Mouse (Mus musculus) neural tube, embryonic 15.5 days (tissue): ENCODE measurements around the gene Gngt2. TPM values are rescaled to one million over a fixed set of nuclear protein-coding genes. Genes with fewer than 3 reads are reported as not detected.
A peak's percentile ranks its signal among the peaks of the same experiment; 100 is the strongest.

Source experiments
- ATAC-seq: fragments of 200-750 bp; cut with Nextera tagmentation; 2 replicates; pipeline ENCODE4 v1.8.0; 2017; ENCODE audit warnings: mild to moderate bottlenecking, moderate TSS enrichment, moderate library complexity; ENCODE audit not compliant: low FRiP score
- H3K27ac ChIP-seq: fragments of 300-500 bp; sonication (generic); replicated peaks from 2 replicates; pipeline ENCODE4 v1.5.1; 2015; ENCODE audit warnings: mild to moderate bottlenecking, inconsistent platforms
- H3K27me3 ChIP-seq: fragments of 300-500 bp; sonication (generic); replicated peaks from 2 replicates; pipeline ENCODE4 v1.6.1; 2015; ENCODE audit warnings: inconsistent platforms
- H3K36me3 ChIP-seq: fragments of 300-500 bp; sonication (generic); 2 replicates; pipeline ENCODE4 v1.6.1; 2015; ENCODE audit warnings: inconsistent platforms
- H3K4me1 ChIP-seq: fragments of 300-500 bp; sonication (generic); 2 replicates; pipeline ENCODE4 v1.6.1; 2015; ENCODE audit warnings: inconsistent platforms
- H3K4me2 ChIP-seq: fragments of 300-500 bp; sonication (generic); 2 replicates; pipeline ENCODE4 v1.6.1; 2015; ENCODE audit warnings: inconsistent platforms, mild to moderate bottlenecking, moderate library complexity
- H3K4me3 ChIP-seq: fragments of 300-500 bp; sonication (generic); replicated peaks from 2 replicates; pipeline ENCODE4 v1.5.1; 2015; ENCODE audit warnings: mild to moderate bottlenecking, inconsistent platforms
- H3K9ac ChIP-seq: fragments of 300-500 bp; sonication (generic); replicated peaks from 2 replicates; pipeline ENCODE4 v1.6.1; 2015; ENCODE audit warnings: mild to moderate bottlenecking, inconsistent platforms
- H3K9me3 ChIP-seq: fragments of 300-500 bp; sonication (generic); replicated peaks from 2 replicates; pipeline ENCODE4 v1.6.1; 2016; ENCODE audit warnings: inconsistent platforms
- WGBS: fragments of 180-500 bp; shearing (Covaris S2); methylation state at CpG from one replicate; pipeline ENCODE4 v1.1.7; 2015; ENCODE audit warnings: mixed read lengths; 5-methylcytosine and 5-hydroxymethylcytosine counted together
- polyA plus RNA-seq: library from polyadenylated mRNA; unstranded; fragments of >200 nt; fragmentation: Nextera tagmentation; extraction: Ambion mirVana; gene quantifications from 2 replicates; pipeline ENCODE4 v1.2.1, GENCODE M21; 2015

Gene Gngt2
- polyA plus RNA-seq, 1 experiment from 2014 or later = 3.5 TPM

DNA sequence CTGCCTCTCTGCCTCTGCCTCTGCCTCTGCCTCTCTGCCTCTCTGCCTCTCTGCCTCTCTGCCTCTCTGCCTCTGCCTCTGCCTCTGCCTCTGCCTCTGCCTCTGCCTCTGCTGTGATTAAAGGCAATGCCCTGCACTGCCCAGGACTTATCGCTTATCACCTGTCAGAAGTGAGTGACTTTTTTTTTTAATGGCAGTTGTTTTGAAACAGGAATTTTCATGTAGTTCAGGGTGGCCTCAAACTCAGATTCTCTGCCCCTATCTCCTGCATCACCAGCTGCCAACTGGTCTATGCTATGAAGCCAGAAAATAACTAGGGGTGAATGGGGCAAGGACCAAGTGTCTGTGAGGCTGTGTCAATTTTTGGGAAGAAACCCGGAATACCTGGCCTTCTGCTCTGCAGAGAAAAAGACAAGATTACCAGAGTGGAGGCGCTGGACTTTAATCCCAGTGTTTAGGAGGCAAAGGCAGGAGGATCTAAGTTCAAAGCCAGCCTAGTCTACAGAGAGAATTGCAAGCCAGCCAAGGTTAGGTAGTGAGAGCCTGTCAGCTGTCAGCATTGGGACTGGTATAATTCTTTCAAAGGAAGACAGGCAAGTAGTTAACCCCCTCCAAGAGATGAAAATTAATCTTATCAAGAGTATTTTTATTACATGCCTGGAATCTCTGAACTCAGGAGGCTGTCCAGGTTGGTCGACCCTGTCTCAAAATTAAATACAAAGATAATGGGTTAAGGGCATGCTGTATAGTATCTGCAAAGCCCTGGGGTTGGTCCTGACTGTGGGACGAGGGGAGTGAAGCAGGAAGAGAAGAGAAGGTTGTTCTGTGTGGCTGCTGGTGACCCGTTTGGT, 10.5 kb upstream of the Gngt2 start:
- peaks cover 81% of the 10 kb centered on the region for H3K27me3 ChIP-seq
- no peak overlapping the region for H3K9ac ChIP-seq
- 52% methylated on average over 6 of the region's 6 CpGs for WGBS
- ATAC-seq = no peak
- no peak overlapping the region for H3K4me2 ChIP-seq
- H3K4me1 ChIP-seq = peaks cover 30% of the 10 kb centered on the region
- no peak overlapping the region for H3K4me3 ChIP-seq
- H3K36me3 ChIP-seq = no peaks in the 10 kb centered on the region
- H3K27ac ChIP-seq = no peak overlapping the region
- H3K9me3 ChIP-seq = no peaks in the 10 kb centered on the region

DNA sequence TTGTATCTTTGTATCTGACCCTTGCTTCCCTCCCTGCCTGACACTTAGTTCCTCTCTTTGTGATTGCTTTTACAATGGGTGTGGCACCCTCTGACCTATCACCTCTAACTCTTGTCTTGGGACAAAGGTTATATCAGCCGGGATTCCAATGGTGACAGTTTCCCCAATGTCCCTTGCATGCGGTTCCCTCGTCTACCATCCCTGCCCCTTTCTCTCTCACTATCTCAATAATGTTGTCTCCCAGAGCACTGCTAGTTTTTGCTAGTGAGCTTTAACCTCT, 9.9 kb upstream of the Gngt2 start:
- peaks cover 81% of the 10 kb centered on the region for H3K27me3 ChIP-seq

DNA sequence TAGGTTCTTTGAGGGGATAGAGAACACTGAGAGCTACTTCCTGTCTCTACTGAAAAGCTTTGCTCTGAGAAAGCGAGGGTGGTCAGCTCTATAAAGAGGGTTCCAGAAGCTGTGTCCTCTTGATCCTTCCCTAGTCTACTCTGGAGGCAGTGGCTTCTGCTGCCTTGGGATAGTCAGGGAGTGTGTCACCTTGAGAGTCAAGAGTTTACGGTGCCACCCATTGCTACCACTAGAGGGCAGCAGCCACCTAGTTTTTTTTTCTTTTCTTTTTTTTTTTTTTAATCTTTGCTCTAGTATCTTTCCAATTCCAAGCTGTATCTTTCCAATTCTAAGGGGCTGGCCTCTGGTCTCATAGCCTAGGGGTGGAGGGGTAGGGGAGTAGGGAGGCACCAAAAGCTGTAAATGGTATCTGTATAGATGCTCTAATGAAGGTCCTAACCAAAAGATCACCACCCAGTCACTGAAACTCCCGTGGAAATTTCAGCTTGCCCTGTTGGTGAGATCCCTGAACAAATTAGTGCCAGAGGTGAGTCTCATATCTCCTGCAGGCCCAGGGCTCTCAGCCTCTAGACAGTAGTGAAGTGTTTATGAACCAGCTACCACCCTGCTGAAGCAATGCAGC, 9.4 kb upstream of the Gngt2 start:
- H3K9ac ChIP-seq = no peak overlapping the region
- peaks cover 81% of the 10 kb centered on the region for H3K27me3 ChIP-seq
- peaks cover 32% of the 10 kb centered on the region for H3K4me1 ChIP-seq
- no peaks in the 10 kb centered on the region for H3K9me3 ChIP-seq
- no peak for ATAC-seq
- H3K36me3 ChIP-seq = no peaks in the 10 kb centered on the region
- no peak overlapping the region for H3K4me2 ChIP-seq
- WGBS = 21% methylated on average over 3 of the region's 3 CpGs
- H3K27ac ChIP-seq = no peak overlapping the region
- no peak overlapping the region for H3K4me3 ChIP-seq

More for the DNA sequence above, 9.9 kb upstream of the Gngt2 start:
- no peaks in the 10 kb centered on the region for H3K36me3 ChIP-seq
- no peak for ATAC-seq
- 18% methylated on average over 3 of the region's 3 CpGs for WGBS
- H3K4me1 ChIP-seq = peaks cover 32% of the 10 kb centered on the region
- H3K9ac ChIP-seq = no peak overlapping the region
- H3K9me3 ChIP-seq = no peaks in the 10 kb centered on the region
- H3K27ac ChIP-seq = no peak overlapping the region
- H3K4me2 ChIP-seq = no peak overlapping the region
- H3K4me3 ChIP-seq = no peak overlapping the region

DNA sequence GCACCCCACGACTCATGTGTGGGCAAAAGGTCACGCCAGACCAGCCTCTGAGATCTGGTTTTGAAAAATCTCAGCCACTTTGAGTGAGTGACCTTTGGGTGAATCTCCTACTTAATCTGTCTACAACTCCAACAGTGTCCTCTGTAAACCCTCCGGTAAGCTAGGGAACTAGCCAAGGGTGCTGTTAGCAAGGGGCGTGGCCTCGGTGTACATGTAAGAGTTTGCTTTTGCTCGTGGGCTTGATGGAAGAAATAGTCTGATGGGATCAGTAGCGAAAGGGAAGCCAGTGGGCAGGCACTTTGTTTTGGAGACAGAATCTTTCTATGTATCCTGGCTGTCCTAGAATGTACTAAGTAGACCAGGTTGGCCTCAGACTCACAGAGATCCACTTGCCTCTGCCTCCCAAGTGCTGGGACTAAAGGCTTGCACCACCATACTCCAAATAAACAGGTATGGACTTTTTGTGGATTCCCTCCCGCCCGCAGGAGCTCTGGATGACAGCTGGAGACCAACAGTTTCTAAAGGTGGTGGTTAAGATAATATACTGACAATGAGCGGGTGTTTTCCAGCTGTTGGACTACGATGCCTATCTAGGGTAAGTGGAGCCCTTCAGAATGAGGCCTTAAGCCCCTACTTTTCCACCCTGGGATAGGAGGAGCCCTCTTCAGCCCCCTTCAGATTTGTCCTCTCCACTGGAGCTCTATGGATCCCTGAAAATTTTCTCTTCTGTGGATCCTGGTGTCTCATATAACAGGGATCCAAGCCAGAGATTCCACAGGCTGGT, 8.6 kb upstream of the Gngt2 start:
- no peaks in the 10 kb centered on the region for H3K36me3 ChIP-seq
- H3K4me1 ChIP-seq = peaks cover 38% of the 10 kb centered on the region
- H3K4me2 ChIP-seq = no peak overlapping the region
- no peak overlapping the region for H3K27ac ChIP-seq
- WGBS = 83% methylated on average over 11 of the region's 11 CpGs
- no peak overlapping the region for H3K4me3 ChIP-seq
- peaks cover 81% of the 10 kb centered on the region for H3K27me3 ChIP-seq
- no peak overlapping the region for H3K9ac ChIP-seq
- no peak for ATAC-seq
- no peaks in the 10 kb centered on the region for H3K9me3 ChIP-seq

DNA sequence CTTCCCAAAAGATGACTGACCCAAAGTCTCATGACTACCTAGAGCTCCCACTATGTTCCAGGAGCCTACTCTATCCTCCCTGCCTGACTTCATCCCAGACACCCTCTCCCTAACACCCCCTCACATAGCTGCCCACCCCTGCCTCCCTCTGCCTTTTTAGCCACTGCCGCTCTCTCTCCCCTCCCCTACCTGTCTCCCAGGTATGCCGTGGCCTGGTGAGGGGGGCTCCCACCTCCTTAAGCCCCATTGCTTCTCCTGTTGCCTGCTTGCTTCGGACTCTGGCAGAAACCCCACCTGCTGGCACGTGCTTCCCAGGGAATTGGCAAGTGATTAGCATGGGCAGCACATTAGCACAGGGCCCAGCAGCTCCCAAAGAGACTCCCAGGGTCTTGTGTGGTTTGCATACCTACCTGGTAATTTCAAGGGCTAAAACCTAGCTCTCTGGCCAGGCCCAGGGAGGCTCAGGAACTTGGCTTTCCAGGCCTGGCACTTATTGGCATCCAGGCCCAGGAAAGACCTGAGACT, 7.4 kb upstream of the Gngt2 start:
- 43% methylated on average over 4 of the region's 4 CpGs for WGBS
- no peak for ATAC-seq
- Histone ChIP-seq H3K4me3 (peak overlapping the region; percentile 31; the same call in 1 of the 2 replicates), H3K9ac (no peak overlapping the region), H3K4me1 (peaks cover 42% of the 10 kb centered on the region), H3K9me3 (no peaks in the 10 kb centered on the region), H3K27me3 (peaks cover 91% of the 10 kb centered on the region), H3K36me3 (no peaks in the 10 kb centered on the region), H3K27ac (no peak overlapping the region), H3K4me2 (no peak overlapping the region)

DNA sequence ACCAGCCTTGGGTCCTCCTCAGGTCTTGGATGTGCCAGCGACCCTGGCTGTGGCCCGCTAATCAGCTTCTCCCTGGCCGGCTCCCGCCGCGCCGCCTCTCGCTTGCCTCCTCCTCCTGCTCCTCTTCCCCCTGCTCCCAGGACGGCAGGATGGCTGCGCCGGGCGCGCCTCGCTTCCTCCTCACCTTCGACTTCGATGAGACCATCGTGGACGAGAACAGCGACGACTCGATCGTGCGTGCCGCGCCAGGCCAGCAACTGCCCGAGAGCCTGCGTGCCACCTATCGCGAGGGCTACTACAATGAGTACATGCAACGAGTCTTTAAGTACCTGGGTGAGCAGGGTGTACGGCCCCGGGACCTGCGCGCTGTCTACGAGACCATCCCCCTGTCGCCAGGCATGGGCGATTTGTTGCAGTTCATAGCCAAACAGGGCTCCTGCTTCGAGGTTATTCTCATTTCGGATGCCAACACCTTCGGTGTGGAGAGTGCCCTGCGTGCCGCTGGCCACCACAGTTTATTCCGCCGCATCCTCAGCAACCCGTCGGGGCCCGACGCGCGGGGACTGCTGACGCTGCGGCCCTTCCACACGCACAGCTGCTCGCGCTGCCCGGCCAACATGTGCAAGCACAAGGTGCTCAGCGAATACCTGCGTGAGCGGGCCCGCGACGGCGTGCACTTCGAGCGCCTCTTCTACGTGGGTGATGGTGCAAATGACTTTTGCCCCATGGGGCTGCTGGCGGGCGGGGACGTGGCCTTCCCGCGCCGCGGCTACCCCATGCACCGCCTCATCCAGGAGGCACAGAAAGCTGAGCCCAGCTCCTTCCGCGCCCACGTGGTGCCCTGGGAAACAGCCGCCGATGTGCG, 6.4 kb upstream of the Gngt2 start:
- H3K27ac ChIP-seq = no peak overlapping the region
- 0 out of 2 replicates have a peak overlapping the region, but pooled peaks have one; percentile 23 for H3K9ac ChIP-seq
- 4% methylated on average over 78 of the region's 80 CpGs for WGBS
- H3K9me3 ChIP-seq = no peaks in the 10 kb centered on the region
- no peak for ATAC-seq
- no peaks in the 10 kb centered on the region for H3K36me3 ChIP-seq
- H3K4me2 ChIP-seq = peak overlapping the region; percentile 52
- H3K4me1 ChIP-seq = peaks cover 35% of the 10 kb centered on the region
- H3K4me3 ChIP-seq = peak overlapping the region; percentile 31
- peaks cover 93% of the 10 kb centered on the region for H3K27me3 ChIP-seq

DNA sequence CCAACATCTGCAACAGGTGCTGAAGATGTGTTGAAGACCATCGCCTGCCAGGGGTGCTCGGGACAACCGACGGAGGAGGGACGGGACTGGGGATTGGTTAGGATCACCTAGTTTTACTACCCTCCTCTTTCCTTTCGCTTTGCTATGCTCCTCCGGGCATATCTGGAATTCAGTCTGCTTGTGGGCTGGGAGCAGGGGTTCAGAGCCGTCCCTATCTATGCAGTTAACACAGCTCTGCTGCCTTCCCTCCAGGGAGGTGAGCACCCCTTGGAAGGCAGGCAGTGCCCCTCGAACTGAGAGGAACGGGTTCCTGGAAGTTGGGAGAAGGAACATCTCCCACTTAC, 5.8 kb upstream of the Gngt2 start:
- Histone ChIP-seq H3K27me3 (peaks cover 97% of the 10 kb centered on the region), H3K9me3 (no peaks in the 10 kb centered on the region), H3K9ac (no peak overlapping the region), H3K4me2 (peak overlapping the region; percentile 52), H3K4me3 (peak overlapping the region; percentile 31), H3K36me3 (no peaks in the 10 kb centered on the region), H3K4me1 (peaks cover 38% of the 10 kb centered on the region), H3K27ac (no peak overlapping the region)
- WGBS = 7% methylated on average over 10 of the region's 10 CpGs
- ATAC-seq = no peak

DNA sequence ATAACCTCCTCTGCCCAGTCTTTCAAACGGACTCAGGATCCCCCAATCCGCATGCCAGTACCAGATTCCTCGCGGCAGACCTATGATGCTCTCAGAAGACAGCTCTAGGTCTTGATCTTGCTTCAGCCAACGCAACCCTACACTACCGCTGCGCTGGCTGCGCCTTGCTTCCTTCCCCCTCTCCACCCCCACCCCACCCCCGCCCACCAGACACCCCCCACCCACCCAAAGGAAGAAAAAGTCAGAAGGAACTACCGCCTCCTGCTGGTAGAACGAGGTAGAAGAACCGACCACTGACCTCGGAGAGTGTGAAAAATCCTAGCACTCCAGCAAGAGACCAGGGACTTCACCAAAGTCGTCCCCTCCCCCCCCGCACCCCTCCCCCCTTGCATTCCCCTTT, 5.4 kb upstream of the Gngt2 start:
- ATAC-seq = no peak
- peak overlapping the region; percentile 31; the same call in 1 of the 2 replicates for H3K4me3 ChIP-seq
- H3K9ac ChIP-seq = no peak overlapping the region
- WGBS = 3% methylated on average over 14 of the region's 15 CpGs
- no peak overlapping the region for H3K27ac ChIP-seq
- no peaks in the 10 kb centered on the region for H3K36me3 ChIP-seq
- peaks cover 41% of the 10 kb centered on the region for H3K4me1 ChIP-seq
- peaks cover 96% of the 10 kb centered on the region for H3K27me3 ChIP-seq
- no peak overlapping the region for H3K4me2 ChIP-seq
- no peaks in the 10 kb centered on the region for H3K9me3 ChIP-seq

DNA sequence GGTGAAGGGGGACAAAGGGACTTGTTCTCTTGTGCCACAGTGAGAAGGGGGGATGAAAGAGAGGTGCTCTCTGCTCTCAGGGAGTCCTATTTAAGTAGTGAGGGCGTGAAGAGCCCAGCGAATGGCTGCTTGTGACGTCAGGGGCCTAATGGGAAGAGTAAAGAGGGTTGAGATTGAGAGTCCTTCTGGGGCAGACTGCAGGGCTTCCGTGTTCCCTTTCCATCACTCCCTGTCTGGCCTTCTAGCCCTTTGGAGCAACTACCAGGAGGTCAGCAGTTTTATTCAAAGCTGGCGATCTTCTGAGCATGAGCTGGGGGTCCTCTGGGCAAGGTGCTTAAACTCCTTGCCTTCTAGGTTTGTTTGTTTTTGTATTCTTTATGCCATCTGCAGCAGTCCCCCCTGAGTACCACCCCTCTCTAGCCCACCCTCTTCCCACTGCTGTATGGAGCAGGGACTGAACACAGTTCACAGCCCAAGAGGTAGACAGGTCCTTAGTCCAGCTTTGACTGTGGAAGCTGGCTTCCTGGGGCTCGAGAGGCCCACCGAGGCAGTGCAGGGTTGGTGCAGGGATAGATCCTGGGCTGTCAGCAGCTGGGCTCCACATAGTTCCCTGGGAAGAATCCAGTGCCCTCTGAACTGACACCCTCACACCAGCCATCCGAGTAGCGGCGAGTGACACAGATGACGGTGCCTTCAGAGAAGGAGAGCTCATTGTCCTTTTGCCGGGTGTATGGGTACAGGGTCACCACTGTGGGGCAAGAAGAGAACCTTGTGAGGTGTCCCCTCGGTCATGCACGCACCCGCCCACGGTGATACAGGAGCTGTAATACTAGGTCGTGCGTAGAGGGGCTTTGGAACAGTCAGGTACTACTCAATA, 4.6 kb upstream of the Gngt2 start:
- Histone ChIP-seq H3K9me3 (no peaks in the 10 kb centered on the region), H3K9ac (no peak overlapping the region), H3K4me1 (peaks cover 45% of the 10 kb centered on the region), H3K4me3 (no peak overlapping the region), H3K36me3 (no peaks in the 10 kb centered on the region), H3K27me3 (peaks cover 95% of the 10 kb centered on the region), H3K4me2 (no peak overlapping the region), H3K27ac (no peak overlapping the region)
- ATAC-seq = no peak
- WGBS = 38% methylated on average over 18 of the region's 18 CpGs

DNA sequence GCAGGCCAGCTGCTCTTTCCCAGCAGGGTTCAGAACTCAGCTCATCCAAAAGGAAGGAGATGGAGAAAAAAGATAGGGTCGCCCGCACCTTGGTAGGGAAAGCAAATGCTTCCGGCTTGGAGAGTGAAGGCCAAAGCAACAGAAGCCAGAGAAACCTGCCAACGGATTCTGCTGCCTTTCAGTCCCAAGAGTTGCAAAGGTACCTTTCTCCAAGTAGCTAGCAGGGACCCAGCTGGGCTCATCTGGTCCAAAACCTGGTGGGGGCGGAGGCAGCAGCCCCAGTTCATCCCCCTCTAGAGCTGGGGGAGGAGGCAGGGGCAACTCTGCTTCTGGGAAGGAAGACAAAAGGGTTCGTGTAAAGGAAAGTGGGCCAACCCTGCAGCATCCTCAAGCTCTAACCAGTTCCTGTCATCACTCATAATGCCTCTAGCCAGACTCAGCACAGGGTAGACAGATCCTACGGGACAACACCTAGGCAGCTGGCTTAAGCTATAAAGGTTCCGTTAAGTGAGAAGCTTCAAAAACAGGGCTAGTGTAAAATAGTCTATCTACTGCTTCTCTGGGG, 3.9 kb upstream of the Gngt2 start:
- no peak for ATAC-seq
- Histone ChIP-seq H3K4me2 (no peak overlapping the region), H3K4me1 (peaks cover 45% of the 10 kb centered on the region), H3K36me3 (no peaks in the 10 kb centered on the region), H3K27ac (no peak overlapping the region), H3K27me3 (peaks cover 95% of the 10 kb centered on the region), H3K9ac (no peak overlapping the region), H3K4me3 (no peak overlapping the region), H3K9me3 (no peaks in the 10 kb centered on the region)
- WGBS = 26% methylated on average over 8 of the region's 8 CpGs
